Mouse (Mus musculus): ENCODE measurements around the gene Gm10273. TPM values are rescaled to one million over a fixed set of nuclear protein-coding genes. Genes with fewer than 3 reads are reported as not detected.
A peak's percentile ranks its signal among the peaks of the same experiment; 100 is the strongest.

Gene Gm10273
- total and polyA plus RNA-seq, 3 experiments, result 19.6 to 220 (median 29.6) TPM

DNA sequence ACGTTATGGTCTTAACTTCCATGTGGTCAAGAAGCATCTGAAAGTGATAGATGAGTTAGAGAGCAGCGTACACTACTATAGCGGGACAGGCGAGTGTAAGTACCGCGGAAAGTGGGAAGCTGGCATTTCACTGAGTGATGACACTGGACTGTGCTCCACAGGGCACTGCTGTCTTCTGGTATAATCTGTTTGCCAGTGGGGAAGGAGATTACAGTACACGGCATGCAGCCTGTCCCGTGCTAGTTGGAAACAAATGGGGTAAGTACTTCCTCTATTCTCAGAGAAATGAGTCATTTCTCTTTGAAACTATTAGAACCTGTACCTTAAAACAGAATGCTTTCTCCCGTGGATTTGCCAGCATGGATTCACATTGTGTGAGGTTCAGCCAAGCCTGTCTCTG lies 26.0 kb upstream of the Gm10273 start:
- no peak overlapping the region for H3K4me2 ChIP-seq (ENCODE audit: insufficient read depth, low read depth, poor library complexity, severe bottlenecking)
- H3K36me3 ChIP-seq (replicated peaks in 1 of 2; ENCODE audit: control insufficient read depth in 1 of 2, insufficient read depth in 1 of 2, low read length in 1 of 2), result peaks cover 59 to 96% of the 10 kb centered on the region in 2 experiments
- H3K9me3 ChIP-seq (replicated peaks; ENCODE audit: low read length), result no peaks in the 10 kb centered on the region
- no peaks in the 10 kb centered on the region for H3K27me3 ChIP-seq (replicated peaks)
- H3K79me2 ChIP-seq (replicated peaks; ENCODE audit: control insufficient read depth, extremely low read depth, insufficient read depth, poor library complexity, severe bottlenecking), result no peaks in the 10 kb centered on the region
- H3K27ac ChIP-seq (ENCODE audit: insufficient read depth, low read depth), result no peak overlapping the region
- TF ChIP-seq BHLHE40 (IDR thresholded peaks at IDR 0.05; ENCODE audit: low read depth, low read length) (peak; percentile 82), NRF1 (IDR thresholded peaks at IDR 0.05; ENCODE audit: low read depth, low read length) (no peak), JUND (conservative IDR thresholded peaks at IDR 0.05; ENCODE audit: low read depth, low read length) (peak; percentile 44; the same call in 1 of the 2 replicates), NELFE (IDR thresholded peaks at IDR 0.05; ENCODE audit: low read depth, low read length) (no peak), IRF4 (IDR thresholded peaks at IDR 0.05; ENCODE audit: low read depth, low read length) (peak; percentile 37; the same call in 1 of the 2 replicates), EP300 (IDR thresholded peaks at IDR 0.05; ENCODE audit: low read length) (peak; percentile 55; the same call in 1 of the 2 replicates)
- H3K9ac ChIP-seq (ENCODE audit: insufficient read depth, low read depth), result no peak overlapping the region
- no peak overlapping the region for H3K4me3 ChIP-seq (replicated peaks in 1 of 3; ENCODE audit: low read depth in 2 of 3, low read length in 2 of 3, poor library complexity in 1 of 3)
- DNase-seq (ENCODE audit: extremely low read depth), result peak; percentile 37
- peaks cover 6 to 14% of the 10 kb centered on the region in 2 experiments for H3K4me1 ChIP-seq (ENCODE audit: control insufficient read depth in 1 of 2, insufficient read depth in 2 of 2)
- in situ Hi-C loops (cut with MboI; ENCODE audit: low pct_ligation_motif_present, low pct_unique_long_range_greater_than_20kb, low sequenced_read_pairs) (no loop called here), dilution Hi-C loops (cut with MboI; ENCODE audit: extremely low pct_ligation_motif_present, extremely low pct_unique_long_range_greater_than_20kb, low sequenced_read_pairs) (no loop called here)

GRCm38 (mm10) chr10:59377906-59378305 lies 17.5 kb upstream of the Gm10273 start:
- H3K36me3 ChIP-seq (replicated peaks in 1 of 2; ENCODE audit: control insufficient read depth in 1 of 2, insufficient read depth in 1 of 2, low read length in 1 of 2), result peaks cover 4 to 26% of the 10 kb centered on the region in 2 experiments
- no peak overlapping the region for H3K4me3 ChIP-seq (replicated peaks in 1 of 3; ENCODE audit: low read depth in 2 of 3, low read length in 2 of 3, poor library complexity in 1 of 3)
- no peak for DNase-seq (ENCODE audit: extremely low read depth)
- no peak overlapping the region for H3K9ac ChIP-seq (ENCODE audit: insufficient read depth, low read depth)
- TF ChIP-seq NRF1 (IDR thresholded peaks at IDR 0.05; ENCODE audit: low read depth, low read length) (no peak), TBP (conservative IDR thresholded peaks at IDR 0.05; ENCODE audit: low read depth, low read length) (no peak), SMC3 (IDR thresholded peaks at IDR 0.05; ENCODE audit: low read depth, low read length) (no peak), MEF2A (IDR thresholded peaks at IDR 0.05; ENCODE audit: borderline replicate concordance, low read depth, low read length) (no peak), ZC3H11A (IDR thresholded peaks at IDR 0.05; ENCODE audit: low read depth, low read length) (no peak), EP300 (IDR thresholded peaks at IDR 0.05; ENCODE audit: low read length) (no peak), ZKSCAN1 (IDR thresholded peaks at IDR 0.05; ENCODE audit: borderline replicate concordance, low read depth, low read length) (no peak), NELFE (IDR thresholded peaks at IDR 0.05; ENCODE audit: low read depth, low read length) (no peak), CTCF (conservative IDR thresholded peaks at IDR 0.05 in 1 of 2, IDR thresholded peaks at IDR 0.05 in 1 of 2; ENCODE audit: low read depth in 2 of 2, low read length in 2 of 2) (no peak), RCOR1 (conservative IDR thresholded peaks at IDR 0.05; ENCODE audit: low read depth, low read length) (no peak), ETS1 (conservative IDR thresholded peaks at IDR 0.05; ENCODE audit: low read depth, low read length) (no peak), GABPA (IDR thresholded peaks at IDR 0.05; ENCODE audit: insufficient replicate concordance, low read depth, low read length) (no peak), HCFC1 (IDR thresholded peaks at IDR 0.05; ENCODE audit: low read depth, low read length) (no peak), RAD21 (IDR thresholded peaks at IDR 0.05; ENCODE audit: low read depth, low read length) (no peak), KAT2A (IDR thresholded peaks at IDR 0.05; ENCODE audit: insufficient replicate concordance, low read length) (no peak), USF2 (conservative IDR thresholded peaks at IDR 0.05; ENCODE audit: low read depth, low read length) (no peak), CHD1 (IDR thresholded peaks at IDR 0.05; ENCODE audit: low read depth, low read length) (no peak), POLR2A (IDR thresholded peaks at IDR 0.05; ENCODE audit: low read depth, low read length) (no peak)
- no peak overlapping the region for H3K4me2 ChIP-seq (ENCODE audit: insufficient read depth, low read depth, poor library complexity, severe bottlenecking)
- peaks cover 4 to 18% of the 10 kb centered on the region in 2 experiments; a peak in 2 of 4 replicates for H3K4me1 ChIP-seq (ENCODE audit: control insufficient read depth in 1 of 2, insufficient read depth in 2 of 2)
- no peaks in the 10 kb centered on the region for H3K79me2 ChIP-seq (replicated peaks; ENCODE audit: control insufficient read depth, extremely low read depth, insufficient read depth, poor library complexity, severe bottlenecking)
- in situ Hi-C loops (cut with MboI; ENCODE audit: low pct_ligation_motif_present, low pct_unique_long_range_greater_than_20kb, low sequenced_read_pairs) (no loop called here), dilution Hi-C loops (cut with MboI; ENCODE audit: extremely low pct_ligation_motif_present, extremely low pct_unique_long_range_greater_than_20kb, low sequenced_read_pairs) (no loop called here)
- no peaks in the 10 kb centered on the region for H3K9me3 ChIP-seq (replicated peaks; ENCODE audit: low read length)
- H3K27ac ChIP-seq (ENCODE audit: insufficient read depth, low read depth), result no peak overlapping the region
- H3K27me3 ChIP-seq (replicated peaks), result no peaks in the 10 kb centered on the region

Measured in CH12.LX (cell line).